Mouse (Mus musculus) kidney, postnatal 0 days (tissue): Measurements from ENCODE around the gene Birc6. TPM values are rescaled to one million over a fixed set of nuclear protein-coding genes. Genes with fewer than 3 reads are reported as not detected.

Experiments
- ATAC-seq: fragments of 200-750 bp; cut with Nextera tagmentation; replicated peaks from 2 replicates; pipeline ENCODE4 v1.8.0; 2017; ENCODE audit warnings: low read depth, moderate number of reproducible peaks, moderate TSS enrichment, moderate library complexity; ENCODE audit not compliant: low FRiP score
- DNase-seq: peaks from one replicate; pipeline ENCODE4 v3.0.0-alpha.2; 2016; ENCODE audit warnings: low spot score
- H3K27ac ChIP-seq: fragments of 300-500 bp; sonication (generic); 2 replicates; pipeline ENCODE4 v1.5.1; 2014; ENCODE audit warnings: mild to moderate bottlenecking
- H3K27me3 ChIP-seq: fragments of 300-500 bp; sonication (generic); 2 replicates; pipeline ENCODE4 v1.6.1; 2014; ENCODE audit warnings: low read length, mixed read lengths; ENCODE audit not compliant: insufficient read depth
- H3K36me3 ChIP-seq: fragments of 300-500 bp; sonication (generic); 2 replicates; pipeline ENCODE4 v1.6.1; 2014; ENCODE audit warnings: low read length, mixed read lengths; ENCODE audit not compliant: insufficient read depth
- H3K4me1 ChIP-seq: fragments of 300-500 bp; sonication (generic); replicated peaks from 2 replicates; pipeline ENCODE4 v1.6.1; 2014; ENCODE audit warnings: antibody characterized with exemption, low read length, mixed read lengths; ENCODE audit not compliant: insufficient read depth
- H3K4me2 ChIP-seq: fragments of 300-500 bp; sonication (generic); 2 replicates; pipeline ENCODE4 v1.6.1; 2014; ENCODE audit warnings: mild to moderate bottlenecking, low read length, moderate library complexity, mixed read lengths
- H3K4me3 ChIP-seq: fragments of 300-500 bp; sonication (generic); replicated peaks from 2 replicates; pipeline ENCODE4 v1.5.1; 2014; ENCODE audit warnings: low read depth, low read length
- H3K9ac ChIP-seq: fragments of 300-500 bp; sonication (generic); 2 replicates; pipeline ENCODE4 v1.6.1; 2014; ENCODE audit warnings: low read depth, low read length
- H3K9me3 ChIP-seq: fragments of 300-500 bp; sonication (generic); replicated peaks from 2 replicates; pipeline ENCODE4 v1.6.1; 2016; ENCODE audit warnings: low read length, inconsistent platforms, mixed read lengths
- CTCF ChIP-seq: IDR thresholded peaks from 2 replicates; pipeline ENCODE4 v1.5.1; 2016; ENCODE audit warnings: antibody characterized with exemption, low read depth, mild to moderate bottlenecking, moderate library complexity
- WGBS: fragments of 180-500 bp; shearing (Covaris S2); extraction: QIAGEN DNeasy Blood & Tissue Kit; methylation state at CpG from one replicate; pipeline ENCODE4 v1.1.7; 2014; 5-methylcytosine and 5-hydroxymethylcytosine counted together
- polyA plus RNA-seq: library from polyadenylated mRNA; unstranded; fragments of >200 nt; fragmentation: Nextera tagmentation; extraction: Ambion mirVana; gene quantifications from 2 replicates; pipeline ENCODE4 v1.2.1, GENCODE M21; 2015

The Birc6 gene
- polyA plus RNA-seq, 1 experiment from 2014 or later: 99.0 TPM

GRCm38 (mm10) chr17:74501085-74501484 is 27.0 kb upstream of the Birc6 start:
- Histone ChIP-seq H3K4me3 (no peak overlapping the region), H3K27me3 (no peaks in the 10 kb centered on the region), H3K4me2 (no peak overlapping the region), H3K27ac (no peak overlapping the region), H3K9ac (no peak overlapping the region), H3K36me3 (peaks cover 7% of the 10 kb centered on the region; the same call in 1 of the 2 replicates), H3K4me1 (no peaks in the 10 kb centered on the region), H3K9me3 (no peaks in the 10 kb centered on the region)
- no peak for TF ChIP-seq CTCF
- ATAC-seq: no peak
- DNase-seq: no peak

GRCm38 (mm10) chr17:74507934-74508333 is 20.2 kb upstream of the Birc6 start:
- no peaks in the 10 kb centered on the region for H3K36me3 ChIP-seq
- H3K4me3 ChIP-seq: no peak overlapping the region
- H3K4me1 ChIP-seq: no peaks in the 10 kb centered on the region
- H3K27ac ChIP-seq: no peak overlapping the region
- H3K9ac ChIP-seq: no peak overlapping the region
- DNase-seq: no peak
- WGBS: 66% methylated on average over 2 of the region's 2 CpGs
- no peaks in the 10 kb centered on the region for H3K27me3 ChIP-seq
- no peaks in the 10 kb centered on the region for H3K9me3 ChIP-seq
- ATAC-seq: no peak
- no peak for TF ChIP-seq CTCF
- H3K4me2 ChIP-seq: no peak overlapping the region

GRCm38 (mm10) chr17:74508600-74508999 is 19.5 kb upstream of the Birc6 start:
- DNase-seq (no peak), ATAC-seq (no peak)
- Histone ChIP-seq H3K4me1 (no peaks in the 10 kb centered on the region), H3K4me3 (no peak overlapping the region), H3K9me3 (no peaks in the 10 kb centered on the region), H3K4me2 (no peak overlapping the region), H3K27ac (no peak overlapping the region), H3K36me3 (no peaks in the 10 kb centered on the region), H3K9ac (no peak overlapping the region), H3K27me3 (no peaks in the 10 kb centered on the region)
- TF ChIP-seq CTCF: no peak
- WGBS: 84% methylated on average over 3 of the region's 3 CpGs

- H3K36me3 ChIP-seq: no peaks in the 10 kb centered on the region
- ATAC-seq: no peak
- H3K9ac ChIP-seq: no peak overlapping the region
- TF ChIP-seq CTCF: no peak
- WGBS: 75% methylated on average over 2 of the region's 2 CpGs
- DNase-seq: no peak
- no peaks in the 10 kb centered on the region for H3K9me3 ChIP-seq
- no peaks in the 10 kb centered on the region for H3K4me1 ChIP-seq
- H3K27me3 ChIP-seq: no peaks in the 10 kb centered on the region
- H3K27ac ChIP-seq: no peak overlapping the region
- no peak overlapping the region for H3K4me2 ChIP-seq
- H3K4me3 ChIP-seq: no peak overlapping the region
Measured at GRCm38 (mm10) chr17:74512308-74512707, 15.8 kb upstream of the Birc6 start.

GRCm38 (mm10) chr17:74522797-74523723 is 5.0 kb upstream of the Birc6 start:
- no peaks in the 10 kb centered on the region for H3K9me3 ChIP-seq
- H3K4me1 ChIP-seq: 0 out of 2 replicates have a peak, but pooled peaks cover 3% of the 10 kb centered on the region
- DNase-seq (no peak), ATAC-seq (no peak)
- no peak for TF ChIP-seq CTCF
- no peaks in the 10 kb centered on the region for H3K27me3 ChIP-seq
- H3K4me2 ChIP-seq: no peak overlapping the region
- no peak overlapping the region for H3K4me3 ChIP-seq
- no peak overlapping the region for H3K9ac ChIP-seq
- H3K36me3 ChIP-seq: no peaks in the 10 kb centered on the region
- no peak overlapping the region for H3K27ac ChIP-seq
- 84% methylated on average over 8 of the region's 8 CpGs for WGBS

- H3K27me3 ChIP-seq: no peaks in the 10 kb centered on the region
- 97% methylated on average over 2 of the region's 2 CpGs for WGBS
- no peak overlapping the region for H3K4me3 ChIP-seq
- H3K9ac ChIP-seq: no peak overlapping the region
- no peak for TF ChIP-seq CTCF
- H3K9me3 ChIP-seq: no peaks in the 10 kb centered on the region
- no peak overlapping the region for H3K27ac ChIP-seq
- no peak for ATAC-seq
- H3K36me3 ChIP-seq: no peaks in the 10 kb centered on the region
- H3K4me1 ChIP-seq: peaks cover 10% of the 10 kb centered on the region
- DNase-seq: no peak
- H3K4me2 ChIP-seq: no peak overlapping the region
Measured at GRCm38 (mm10) chr17:74526117-74526516, 2.0 kb upstream of the Birc6 start.
